Mouse (Mus musculus): ENCODE results near the gene Cyp1a1. TPM values are rescaled to one million over a fixed set of nuclear protein-coding genes. Genes with fewer than 3 reads are reported as not detected.

The Cyp1a1 gene
- polyA plus RNA-seq, 1 experiment from 2014 or later = not detected

GRCm38 (mm10) chr9:57659774-57660173 lies 28.0 kb upstream of the Cyp1a1 start:
- no peak overlapping the region for H3K9ac ChIP-seq (replicated peaks; ENCODE audit: low read length)
- no peaks in the 10 kb centered on the region for H3K36me3 ChIP-seq (replicated peaks; ENCODE audit: control insufficient read depth, insufficient read depth, low read depth, low read length)
- H3K4me1 ChIP-seq (ENCODE audit: control insufficient read depth, insufficient read depth, low read length) = no peaks in the 10 kb centered on the region
- H3K27ac ChIP-seq (replicated peaks; ENCODE audit: low read depth, low read length) = no peak overlapping the region
- DNase-seq (ENCODE audit: low spot score) (peak; percentile 81), ATAC-seq (replicated peaks; ENCODE audit: insufficient number of reproducible peaks, low FRiP score, low TSS enrichment, low read depth) (no peak)
- no peak overlapping the region for H3K4me3 ChIP-seq (ENCODE audit: low read depth, low read length)
- no peaks in the 10 kb centered on the region for H3K9me3 ChIP-seq (replicated peaks; ENCODE audit: control insufficient read depth, low read length)
- H3K27me3 ChIP-seq (ENCODE audit: control insufficient read depth, insufficient read depth, low read length) = no peaks in the 10 kb centered on the region
- no peak overlapping the region for H3K4me2 ChIP-seq (ENCODE audit: low read depth, low read length)
- WGBS = 26% methylated on average over 4 of the region's 4 CpGs

- Histone ChIP-seq H3K4me2 (ENCODE audit: low read depth, low read length) (no peak overlapping the region), H3K27me3 (ENCODE audit: control insufficient read depth, insufficient read depth, low read length) (no peaks in the 10 kb centered on the region), H3K36me3 (replicated peaks; ENCODE audit: control insufficient read depth, insufficient read depth, low read depth, low read length) (no peaks in the 10 kb centered on the region), H3K4me3 (ENCODE audit: low read depth, low read length) (no peak overlapping the region), H3K27ac (replicated peaks; ENCODE audit: low read depth, low read length) (no peak overlapping the region), H3K9me3 (replicated peaks; ENCODE audit: control insufficient read depth, low read length) (no peaks in the 10 kb centered on the region), H3K9ac (replicated peaks; ENCODE audit: low read length) (no peak overlapping the region), H3K4me1 (ENCODE audit: control insufficient read depth, insufficient read depth, low read length) (no peaks in the 10 kb centered on the region)
- ATAC-seq (replicated peaks; ENCODE audit: insufficient number of reproducible peaks, low FRiP score, low TSS enrichment, low read depth) = no peak
- 79% methylated on average over 6 of the region's 6 CpGs for WGBS
- no peak for DNase-seq (ENCODE audit: low spot score)
These were observed 27.2 kb upstream of the Cyp1a1 start for GRCm38 (mm10) chr9:57660501-57660900.

GRCm38 (mm10) chr9:57661552-57661951 lies 26.2 kb upstream of the Cyp1a1 start:
- DNase-seq (ENCODE audit: low spot score) (no peak), ATAC-seq (replicated peaks; ENCODE audit: insufficient number of reproducible peaks, low FRiP score, low TSS enrichment, low read depth) (no peak)
- Histone ChIP-seq H3K27ac (replicated peaks; ENCODE audit: low read depth, low read length) (no peak overlapping the region), H3K27me3 (ENCODE audit: control insufficient read depth, insufficient read depth, low read length) (no peaks in the 10 kb centered on the region), H3K4me1 (ENCODE audit: control insufficient read depth, insufficient read depth, low read length) (no peaks in the 10 kb centered on the region), H3K4me3 (ENCODE audit: low read depth, low read length) (no peak overlapping the region), H3K36me3 (replicated peaks; ENCODE audit: control insufficient read depth, insufficient read depth, low read depth, low read length) (no peaks in the 10 kb centered on the region), H3K9ac (replicated peaks; ENCODE audit: low read length) (no peak overlapping the region), H3K9me3 (replicated peaks; ENCODE audit: control insufficient read depth, low read length) (no peaks in the 10 kb centered on the region), H3K4me2 (ENCODE audit: low read depth, low read length) (no peak overlapping the region)
- 78% methylated on average over 3 of the region's 3 CpGs for WGBS

GRCm38 (mm10) chr9:57664616-57665015 lies 23.1 kb upstream of the Cyp1a1 start:
- Histone ChIP-seq H3K9me3 (replicated peaks; ENCODE audit: control insufficient read depth, low read length) (no peaks in the 10 kb centered on the region), H3K4me3 (ENCODE audit: low read depth, low read length) (no peak overlapping the region), H3K36me3 (replicated peaks; ENCODE audit: control insufficient read depth, insufficient read depth, low read depth, low read length) (no peaks in the 10 kb centered on the region), H3K4me2 (ENCODE audit: low read depth, low read length) (no peak overlapping the region), H3K27me3 (ENCODE audit: control insufficient read depth, insufficient read depth, low read length) (no peaks in the 10 kb centered on the region), H3K4me1 (ENCODE audit: control insufficient read depth, insufficient read depth, low read length) (no peaks in the 10 kb centered on the region), H3K27ac (replicated peaks; ENCODE audit: low read depth, low read length) (no peak overlapping the region), H3K9ac (replicated peaks; ENCODE audit: low read length) (no peak overlapping the region)
- DNase-seq (ENCODE audit: low spot score) (no peak), ATAC-seq (replicated peaks; ENCODE audit: insufficient number of reproducible peaks, low FRiP score, low TSS enrichment, low read depth) (no peak)
- WGBS = 71% methylated on average over 7 of the region's 7 CpGs

- 81% methylated on average over 8 of the region's 8 CpGs for WGBS
- Histone ChIP-seq H3K9ac (replicated peaks; ENCODE audit: low read length) (no peak overlapping the region), H3K4me1 (ENCODE audit: control insufficient read depth, insufficient read depth, low read length) (no peaks in the 10 kb centered on the region), H3K4me3 (ENCODE audit: low read depth, low read length) (no peak overlapping the region), H3K27me3 (ENCODE audit: control insufficient read depth, insufficient read depth, low read length) (no peaks in the 10 kb centered on the region), H3K9me3 (replicated peaks; ENCODE audit: control insufficient read depth, low read length) (no peaks in the 10 kb centered on the region), H3K4me2 (ENCODE audit: low read depth, low read length) (no peak overlapping the region), H3K27ac (replicated peaks; ENCODE audit: low read depth, low read length) (no peak overlapping the region), H3K36me3 (replicated peaks; ENCODE audit: control insufficient read depth, insufficient read depth, low read depth, low read length) (no peaks in the 10 kb centered on the region)
- no peak for ATAC-seq (replicated peaks; ENCODE audit: insufficient number of reproducible peaks, low FRiP score, low TSS enrichment, low read depth)
- DNase-seq (ENCODE audit: low spot score) = no peak
These were observed 21.2 kb upstream of the Cyp1a1 start for GRCm38 (mm10) chr9:57666536-57666935.

- ATAC-seq (replicated peaks; ENCODE audit: insufficient number of reproducible peaks, low FRiP score, low TSS enrichment, low read depth) (no peak), DNase-seq (ENCODE audit: low spot score) (no peak)
- Histone ChIP-seq H3K9ac (replicated peaks; ENCODE audit: low read length) (no peak overlapping the region), H3K4me1 (ENCODE audit: control insufficient read depth, insufficient read depth, low read length) (no peaks in the 10 kb centered on the region), H3K4me2 (ENCODE audit: low read depth, low read length) (no peak overlapping the region), H3K9me3 (replicated peaks; ENCODE audit: control insufficient read depth, low read length) (no peaks in the 10 kb centered on the region), H3K36me3 (replicated peaks; ENCODE audit: control insufficient read depth, insufficient read depth, low read depth, low read length) (no peaks in the 10 kb centered on the region), H3K27me3 (ENCODE audit: control insufficient read depth, insufficient read depth, low read length) (no peaks in the 10 kb centered on the region), H3K27ac (replicated peaks; ENCODE audit: low read depth, low read length) (no peak overlapping the region), H3K4me3 (ENCODE audit: low read depth, low read length) (no peak overlapping the region)
- 71% methylated on average over 3 of the region's 3 CpGs for WGBS
These were observed 20.6 kb upstream of the Cyp1a1 start for GRCm38 (mm10) chr9:57667136-57667535.

DNA sequence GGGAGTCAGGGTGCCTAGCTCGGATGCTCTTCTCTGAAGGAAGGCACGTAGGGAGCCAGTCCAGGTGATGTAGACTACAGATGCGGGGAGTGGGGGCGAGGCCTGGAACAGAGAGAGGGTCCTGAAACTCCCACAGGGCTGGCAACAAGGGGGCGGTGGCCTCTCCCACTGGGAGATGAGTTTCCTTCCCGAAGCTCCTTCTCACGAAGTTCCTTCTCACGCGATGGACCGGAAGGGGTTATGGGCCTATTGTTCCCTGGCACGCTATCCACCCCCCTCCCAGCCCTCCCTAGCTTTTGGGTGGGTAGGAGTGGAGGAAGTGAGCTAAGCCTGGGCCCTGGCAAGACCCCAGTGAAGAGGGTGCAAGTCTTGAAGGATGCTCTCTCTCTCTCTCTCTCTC lies 19.9 kb upstream of the Cyp1a1 start:
- Histone ChIP-seq H3K36me3 (replicated peaks; ENCODE audit: control insufficient read depth, insufficient read depth, low read depth, low read length) (no peaks in the 10 kb centered on the region), H3K4me3 (ENCODE audit: low read depth, low read length) (no peak overlapping the region), H3K9me3 (replicated peaks; ENCODE audit: control insufficient read depth, low read length) (no peaks in the 10 kb centered on the region), H3K27ac (replicated peaks; ENCODE audit: low read depth, low read length) (no peak overlapping the region), H3K27me3 (ENCODE audit: control insufficient read depth, insufficient read depth, low read length) (no peaks in the 10 kb centered on the region), H3K4me2 (ENCODE audit: low read depth, low read length) (no peak overlapping the region), H3K9ac (replicated peaks; ENCODE audit: low read length) (no peak overlapping the region), H3K4me1 (ENCODE audit: control insufficient read depth, insufficient read depth, low read length) (no peaks in the 10 kb centered on the region)
- WGBS = 75% methylated on average over 11 of the region's 11 CpGs
- DNase-seq (ENCODE audit: low spot score) (no peak), ATAC-seq (replicated peaks; ENCODE audit: insufficient number of reproducible peaks, low FRiP score, low TSS enrichment, low read depth) (no peak)

GRCm38 (mm10) chr9:57668277-57668676 lies 19.5 kb upstream of the Cyp1a1 start:
- no peaks in the 10 kb centered on the region for H3K9me3 ChIP-seq (replicated peaks; ENCODE audit: control insufficient read depth, low read length)
- no peak for ATAC-seq (replicated peaks; ENCODE audit: insufficient number of reproducible peaks, low FRiP score, low TSS enrichment, low read depth)
- 27% methylated on average over 1 of the region's 1 CpGs for WGBS

More at GRCm38 (mm10) chr9:57668277-57668676, 19.5 kb upstream of the Cyp1a1 start:
- Histone ChIP-seq H3K27ac (replicated peaks; ENCODE audit: low read depth, low read length) (no peak overlapping the region), H3K4me1 (ENCODE audit: control insufficient read depth, insufficient read depth, low read length) (no peaks in the 10 kb centered on the region), H3K27me3 (ENCODE audit: control insufficient read depth, insufficient read depth, low read length) (no peaks in the 10 kb centered on the region), H3K4me2 (ENCODE audit: low read depth, low read length) (no peak overlapping the region), H3K36me3 (replicated peaks; ENCODE audit: control insufficient read depth, insufficient read depth, low read depth, low read length) (no peaks in the 10 kb centered on the region), H3K4me3 (ENCODE audit: low read depth, low read length) (no peak overlapping the region), H3K9ac (replicated peaks; ENCODE audit: low read length) (no peak overlapping the region)
- no peak for DNase-seq (ENCODE audit: low spot score)

All from embryonic facial prominence, embryonic 11.5 days (tissue).